Mouse (Mus musculus): ENCODE results near the gene Gm49340. TPM values are rescaled to one million over a fixed set of nuclear protein-coding genes. Genes with fewer than 3 reads are reported as not detected.

Gm49340 gene
- total RNA-seq (2023): not detected

GRCm38 (mm10) chr11:73329442-73329841, at the start of gene Gm49340, which contains the start of the genes Aspa and Spata22:
Gene Gm49340 (plus strand): TSS chr11:73329741.
Gene Aspa (minus strand): TSS chr11:73329596.
Gene Spata22 (plus strand): TSS chr11:73329741.

GRCm38 (mm10) chr11:73350483-73350882, 20.9 kb downstream of the Gm49340 start, which contains the start of gene Olfr20:
Gene Olfr20 (plus strand): TSS chr11:73350783.

GRCm38 (mm10) chr11:73370946-73371345, 41.4 kb downstream of the Gm49340 start, which contains the start of gene Olfr376:
Gene Olfr376 (plus strand): TSS chr11:73371246.

GRCm38 (mm10) chr11:73399514-73399913, 70.0 kb downstream of the Gm49340 start, which contains the start of gene Olfr1:
Gene Olfr1 (minus strand): TSS chr11:73399614.

Other genes with a start within 250 kb of the Gm49340 start
- gene Itgae, start 239.2 kb upstream of the Gm49340 start, total RNA-seq (2023): 1.4 TPM
- gene Haspin, start 191.4 kb upstream of the Gm49340 start, total RNA-seq (2023): 2.1 TPM
- not detected for gene P2rx5, start 169.3 kb upstream of the Gm49340 start, total RNA-seq (2023)
- gene Emc6, start 152.7 kb upstream of the Gm49340 start, total RNA-seq (2023): 50.9 TPM
- gene Tax1bp3, start 152.7 kb upstream of the Gm49340 start, total RNA-seq (2023): 7.9 TPM
- 22.3 TPM for gene Ctns, start 130.7 kb upstream of the Gm49340 start, total RNA-seq (2023)
- 6.1 TPM for gene Shpk, start 130.3 kb upstream of the Gm49340 start, total RNA-seq (2023)
- gene Trpv1, start 95.4 kb upstream of the Gm49340 start, total RNA-seq (2023): not detected
- gene Trpv3, start 62.4 kb upstream of the Gm49340 start, total RNA-seq (2023): not detected
- gene Aspa, start 145 bp upstream of the Gm49340 start, total RNA-seq (2023): 1.2 TPM
- not detected for gene Spata22, start within 50 bp of the Gm49340 start, total RNA-seq (2023)
- gene Olfr20, start 21.0 kb downstream of the Gm49340 start, total RNA-seq (2023): not detected
- not detected for gene Olfr376, start 41.5 kb downstream of the Gm49340 start, total RNA-seq (2023)
- gene Olfr1, start 69.9 kb downstream of the Gm49340 start, total RNA-seq (2023): not detected
- gene Olfr378, start 98.7 kb downstream of the Gm49340 start, total RNA-seq (2023): not detected
- not detected for gene Olfr380, start 127.8 kb downstream of the Gm49340 start, total RNA-seq (2023)
- not detected for gene Olfr381, start 161.9 kb downstream of the Gm49340 start, total RNA-seq (2023)
- gene Olfr382, start 187.5 kb downstream of the Gm49340 start, total RNA-seq (2023): not detected